Mouse (Mus musculus) ES-Bruce4 (cell line): ENCODE data around the gene E2f2. TPM values are rescaled to one million over a fixed set of nuclear protein-coding genes. Genes with fewer than 3 reads are reported as not detected.

Source experiments
- H3K27ac ChIP-seq: 2 replicates; pipeline ENCODE4 v1.5.1; 2012; ENCODE audit warnings: low read length, inconsistent platforms; ENCODE audit not compliant: insufficient read depth
- H3K27me3 ChIP-seq: 2 replicates; pipeline ENCODE4 v1.6.1; 2012; ENCODE audit warnings: mild to moderate bottlenecking, low read length, inconsistent platforms; ENCODE audit not compliant: control insufficient read depth, poor library complexity, insufficient read depth, severe bottlenecking
- H3K36me3 ChIP-seq: 2 replicates; pipeline ENCODE4 v1.6.1; 2012; ENCODE audit warnings: inconsistent platforms, mild to moderate bottlenecking, low read length, moderate library complexity; ENCODE audit not compliant: control insufficient read depth, poor library complexity, insufficient read depth, severe bottlenecking
- H3K4me1 ChIP-seq: one replicate; pipeline ENCODE4 v1.8.1; 2011; ENCODE audit warnings: low read length; ENCODE audit not compliant: control insufficient read depth, insufficient read depth
- H3K4me3 ChIP-seq: 2 replicates; pipeline ENCODE4 v1.5.1; 2011; ENCODE audit warnings: low read depth, mild to moderate bottlenecking, low read length
- H3K9ac ChIP-seq: 2 replicates; pipeline ENCODE4 v1.6.1; 2012; ENCODE audit warnings: low read depth, mild to moderate bottlenecking, inconsistent platforms; ENCODE audit not compliant: poor library complexity, severe bottlenecking
- H3K9me3 ChIP-seq: replicated peaks from 2 replicates; pipeline ENCODE4 v1.6.1; 2012; ENCODE audit warnings: mild to moderate bottlenecking, low read length, inconsistent platforms; ENCODE audit not compliant: control insufficient read depth, poor library complexity, insufficient read depth, severe bottlenecking
- CTCF ChIP-seq: IDR thresholded peaks from one replicate; pipeline ENCODE4 v1.8.1; 2011; ENCODE audit warnings: low read depth, low read length
- EP300 ChIP-seq: IDR thresholded peaks from 2 replicates; pipeline ENCODE4 v1.6.1; 2011; ENCODE audit warnings: low read depth, low read length; ENCODE audit not compliant: insufficient read depth
- POLR2A ChIP-seq: IDR thresholded peaks from one replicate; pipeline ENCODE4 v1.8.1; 2011; ENCODE audit warnings: low read length; ENCODE audit not compliant: insufficient read depth
- polyA plus RNA-seq: library from polyadenylated mRNA; stranded (reverse); fragments of >200 nt; gene quantifications from 2 replicates; pipeline ENCODE4 v1.2.4, GENCODE M21; 2011; ENCODE audit warnings: low read depth; ENCODE audit not compliant: missing spikeins, insufficient read depth, insufficient read length

E2f2 gene
- polyA plus RNA-seq, 1 experiment, result 6.3 TPM

GRCm38 (mm10) chr4:136198846-136199245, 26.7 kb downstream of the E2f2 start:
- no peak overlapping the region for H3K4me3 ChIP-seq
- TF ChIP-seq CTCF (no peak), EP300 (peak; percentile 46; the same call in 1 of the 2 replicates)
- peaks cover 2% of the 10 kb centered on the region for H3K4me1 ChIP-seq
- no peaks in the 10 kb centered on the region for H3K9me3 ChIP-seq
- no peaks in the 10 kb centered on the region for H3K27me3 ChIP-seq
- H3K36me3 ChIP-seq, result no peaks in the 10 kb centered on the region
- no peak overlapping the region for H3K27ac ChIP-seq
- no peak overlapping the region for H3K9ac ChIP-seq

DNA sequence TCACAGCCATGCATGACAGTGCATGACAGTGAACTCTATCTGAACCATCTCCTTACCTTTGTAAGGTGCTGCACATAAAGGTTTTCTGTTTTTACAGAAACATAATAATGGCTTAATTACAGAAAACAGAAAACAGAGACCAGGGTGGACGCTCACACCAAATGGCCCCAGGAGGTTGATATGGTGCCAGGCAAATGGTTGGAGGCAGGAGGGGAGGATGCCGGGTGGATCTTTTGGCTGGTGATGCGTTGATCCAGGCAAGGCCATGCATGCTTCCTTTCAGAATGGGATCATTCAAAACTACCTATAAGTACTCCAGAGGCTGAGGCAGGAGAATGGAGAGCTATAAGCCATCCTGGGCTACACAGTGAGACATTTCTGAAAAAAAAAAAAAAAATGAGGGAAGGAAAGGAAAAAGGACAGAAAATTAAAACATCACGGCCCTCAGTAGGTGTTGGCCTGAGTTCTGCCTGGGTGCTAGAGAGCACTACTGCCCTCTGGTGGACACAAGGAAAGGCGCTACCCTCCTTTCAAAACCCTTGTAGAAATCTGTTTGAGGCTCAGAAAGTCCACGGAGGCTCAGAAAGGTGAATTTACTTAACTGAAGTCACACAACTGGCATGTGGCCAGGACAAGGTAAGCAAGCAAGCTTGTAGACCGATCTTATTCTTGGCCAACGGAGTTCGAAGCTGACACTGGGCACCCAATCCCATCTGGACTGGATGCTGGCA, 27.5 kb downstream of the E2f2 start:
- Histone ChIP-seq H3K27ac (no peak overlapping the region), H3K4me1 (peaks cover 2% of the 10 kb centered on the region), H3K27me3 (no peaks in the 10 kb centered on the region), H3K9me3 (no peaks in the 10 kb centered on the region), H3K4me3 (no peak overlapping the region), H3K36me3 (no peaks in the 10 kb centered on the region), H3K9ac (no peak overlapping the region)
- peak; percentile 90 for TF ChIP-seq CTCF
- no peak for TF ChIP-seq EP300
- no peak for TF ChIP-seq POLR2A

DNA sequence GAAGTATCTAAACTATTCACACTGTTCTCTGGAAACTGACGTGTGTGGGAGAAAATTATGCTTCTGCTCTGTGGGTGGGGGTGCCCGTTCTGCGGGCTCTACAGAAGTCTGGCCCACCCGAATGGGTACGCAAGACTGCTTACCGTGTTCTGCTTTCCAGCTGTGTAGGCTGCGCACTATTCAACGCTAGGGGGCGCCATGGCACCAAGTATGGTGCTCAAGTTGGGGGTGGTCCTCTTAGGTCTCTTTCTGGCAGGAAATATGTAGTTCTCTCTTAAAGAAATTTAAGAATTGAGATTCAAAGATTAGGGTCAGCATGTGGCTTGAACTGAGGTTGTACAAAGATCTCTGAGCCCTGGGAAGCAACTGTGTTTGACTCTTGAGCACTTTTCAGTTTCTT, 30.3 kb downstream of the E2f2 start:
- no peak overlapping the region for H3K27ac ChIP-seq
- no peaks in the 10 kb centered on the region for H3K36me3 ChIP-seq
- peaks cover 2% of the 10 kb centered on the region for H3K4me1 ChIP-seq
- H3K9me3 ChIP-seq, result no peaks in the 10 kb centered on the region
- H3K27me3 ChIP-seq, result no peaks in the 10 kb centered on the region
- no peak overlapping the region for H3K4me3 ChIP-seq
- H3K9ac ChIP-seq, result no peak overlapping the region
- peak; percentile 97 for TF ChIP-seq CTCF
- TF ChIP-seq POLR2A, result no peak

DNA sequence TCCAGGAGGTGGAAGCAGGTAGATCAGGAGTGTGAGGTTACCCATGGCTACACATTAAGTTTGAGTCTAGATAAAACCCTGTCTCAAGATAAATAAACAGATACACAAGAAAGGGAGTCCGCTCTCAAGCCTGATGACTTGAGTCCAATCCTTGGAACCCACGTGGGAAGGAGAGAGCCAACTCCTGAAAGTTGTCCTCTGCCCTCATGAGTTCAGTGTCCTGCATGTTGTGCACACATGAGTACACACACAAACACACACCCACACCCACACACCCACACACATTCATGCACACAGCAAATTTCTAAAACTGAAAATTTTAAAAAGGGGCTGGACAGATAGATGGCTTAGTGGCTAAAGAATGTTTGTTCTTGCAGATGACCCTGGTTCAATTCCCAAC, 32.6 kb downstream of the E2f2 start:
- Histone ChIP-seq H3K27ac (no peak overlapping the region), H3K4me1 (peaks cover 2% of the 10 kb centered on the region), H3K4me3 (no peak overlapping the region), H3K9ac (no peak overlapping the region), H3K9me3 (no peaks in the 10 kb centered on the region), H3K36me3 (no peaks in the 10 kb centered on the region), H3K27me3 (no peaks in the 10 kb centered on the region)
- no peak for TF ChIP-seq POLR2A
- TF ChIP-seq CTCF, result no peak
- TF ChIP-seq EP300, result no peak

GRCm38 (mm10) chr4:136206033-136206893, 34.1 kb downstream of the E2f2 start, which contains the start of gene Asap3:
Asap3 (plus strand) TSS chr4:136206365.
- Histone ChIP-seq H3K36me3 (no peaks in the 10 kb centered on the region), H3K4me1 (no peaks in the 10 kb centered on the region), H3K27ac (peak within 1 kb of the TSS; percentile 71), H3K4me3 (peak within 1 kb of the TSS; percentile 82), H3K9ac (peak within 1 kb of the TSS; percentile 47), H3K9me3 (no peaks in the 10 kb centered on the region), H3K27me3 (no peaks in the 10 kb centered on the region)
- no peak for TF ChIP-seq POLR2A
- TF ChIP-seq EP300, result 0 out of 2 replicates have a peak, but pooled peaks have one; percentile 14
- TF ChIP-seq CTCF, result peak; percentile 1

DNA sequence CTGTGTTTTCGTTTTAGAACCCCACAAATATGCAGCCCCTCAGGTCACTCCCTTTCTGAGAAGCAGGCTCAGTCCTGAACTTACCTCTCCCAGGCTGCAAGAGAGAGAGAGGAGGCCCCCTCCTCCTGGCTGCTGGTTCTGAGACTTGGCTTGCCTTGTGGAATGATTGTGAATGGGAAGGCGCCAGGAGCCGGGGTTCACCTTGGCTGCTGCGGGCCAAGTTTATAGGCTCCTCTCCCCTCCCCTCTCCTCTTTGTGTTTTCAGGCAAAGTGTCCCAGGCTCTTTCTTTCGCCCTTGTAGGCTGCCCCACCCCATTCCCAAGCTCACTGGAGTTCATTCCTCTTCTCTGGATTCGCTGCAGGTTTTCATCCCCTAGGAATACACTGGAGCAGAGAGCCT, 34.7 kb downstream of the E2f2 start:
- Histone ChIP-seq H3K9me3 (no peaks in the 10 kb centered on the region), H3K27me3 (no peaks in the 10 kb centered on the region), H3K4me3 (peak overlapping the region; percentile 82), H3K27ac (peak overlapping the region; percentile 71), H3K36me3 (no peaks in the 10 kb centered on the region), H3K9ac (peak overlapping the region; percentile 47), H3K4me1 (no peaks in the 10 kb centered on the region)
- 0 out of 2 replicates have a peak, but pooled peaks have one; percentile 12 for TF ChIP-seq EP300
- TF ChIP-seq POLR2A, result no peak
